Mouse (Mus musculus) embryonic facial prominence, embryonic 15.5 days (tissue): Measurements from ENCODE around the gene Gm5726. TPM values are rescaled to one million over a fixed set of nuclear protein-coding genes. Genes with fewer than 3 reads are reported as not detected.
"Not testable (repeated sequence)": the region's sequence is repeated elsewhere in the genome, so short reads cannot be mapped to it uniquely, and the experiment has no call there.

Experiments
- ATAC-seq: fragments of 200-750 bp; cut with Nextera tagmentation; 2 replicates; pipeline ENCODE4 v1.8.0; 2017; ENCODE audit warnings: low read depth, moderate TSS enrichment; ENCODE audit not compliant: insufficient number of reproducible peaks, low FRiP score, low TSS enrichment
- H3K27ac ChIP-seq: fragments of 300-500 bp; sonication (generic); replicated peaks from 2 replicates; pipeline ENCODE4 v1.5.1; 2015; ENCODE audit warnings: mild to moderate bottlenecking, inconsistent platforms
- H3K27me3 ChIP-seq: fragments of 300-500 bp; sonication (generic); 2 replicates; pipeline ENCODE4 v1.6.1; 2015; ENCODE audit warnings: inconsistent platforms
- H3K36me3 ChIP-seq: fragments of 300-500 bp; sonication (generic); 2 replicates; pipeline ENCODE4 v1.6.1; 2015; ENCODE audit warnings: mild to moderate bottlenecking, inconsistent platforms
- H3K4me1 ChIP-seq: fragments of 300-500 bp; sonication (generic); 2 replicates; pipeline ENCODE4 v1.6.1; 2015; ENCODE audit warnings: inconsistent platforms
- H3K4me2 ChIP-seq: fragments of 300-500 bp; sonication (generic); replicated peaks from 2 replicates; pipeline ENCODE4 v1.6.1; 2015; ENCODE audit warnings: mild to moderate bottlenecking, inconsistent platforms
- H3K4me3 ChIP-seq: fragments of 300-500 bp; sonication (generic); replicated peaks from 2 replicates; pipeline ENCODE4 v1.5.1; 2015; ENCODE audit warnings: mild to moderate bottlenecking, inconsistent platforms
- H3K9ac ChIP-seq: fragments of 300-500 bp; sonication (generic); 2 replicates; pipeline ENCODE4 v1.6.1; 2015; ENCODE audit warnings: inconsistent platforms
- H3K9me3 ChIP-seq: fragments of 300-500 bp; sonication (generic); replicated peaks from 2 replicates; pipeline ENCODE4 v1.6.1; 2016; ENCODE audit warnings: inconsistent platforms
- WGBS: fragments of 180-500 bp; shearing (Covaris S2); methylation state at CpG from one replicate; pipeline ENCODE4 v1.1.7; 2015; 5-methylcytosine and 5-hydroxymethylcytosine counted together
- polyA plus RNA-seq: library from polyadenylated mRNA; unstranded; fragments of >200 nt; fragmentation: Nextera tagmentation; extraction: Ambion mirVana; gene quantifications from 2 replicates; pipeline ENCODE4 v1.2.1, GENCODE M21; 2015

Gene Gm5726
- not detected in 2 replicates for polyA plus RNA-seq

- WGBS, result no CpG with 5 or more reads among the region's 1 CpGs
Observed at GRCm38 (mm10) chr7:20545657-20546056, at the start of gene Gm5726. Gm5726 (minus strand) TSS chr7:20545757.

GRCm38 (mm10) chr7:20576141-20576540, 30.6 kb upstream of the Gm5726 start, which contains the start of gene Gm4141:
Gm4141 (minus strand) TSS chr7:20576241.
- H3K4me3 ChIP-seq, H3K9me3 ChIP-seq, H3K4me2 ChIP-seq, H3K36me3 ChIP-seq, H3K9ac ChIP-seq, H3K27me3 ChIP-seq, ATAC-seq, H3K4me1 ChIP-seq, H3K27ac ChIP-seq: not testable (repeated sequence)
- WGBS, result no CpG with 5 or more reads among the region's 3 CpGs

More at GRCm38 (mm10) chr7:20545657-20546056, at the start of gene Gm5726:
- not testable (repeated sequence) for ATAC-seq, H3K4me1 ChIP-seq, H3K9ac ChIP-seq, H3K9me3 ChIP-seq, H3K27ac ChIP-seq, H3K27me3 ChIP-seq, H3K36me3 ChIP-seq, H3K4me3 ChIP-seq, H3K4me2 ChIP-seq

DNA sequence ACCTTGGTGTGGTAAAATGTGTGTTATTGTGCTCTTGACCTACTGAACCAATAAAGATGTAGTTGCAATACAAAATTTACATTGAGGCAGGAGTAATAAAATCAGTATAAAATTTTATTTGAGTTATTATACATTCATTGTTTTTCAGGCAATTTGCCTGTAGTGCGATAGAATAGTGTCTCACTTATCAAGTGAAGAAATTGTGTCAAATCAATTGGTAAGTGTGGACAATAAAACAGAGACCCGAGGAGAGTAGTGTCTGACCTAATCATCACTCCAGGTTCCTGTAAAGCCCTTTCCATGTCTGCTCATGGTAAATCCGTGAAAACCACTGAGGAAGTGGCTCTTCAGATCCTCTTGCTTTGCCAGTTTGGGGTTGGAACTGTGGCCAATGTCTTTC, 12.0 kb downstream of the Gm5726 start, which contains the start of gene Vmn1r104:
TSS of gene Vmn1r104 (plus strand) at position 301 of the 400 bp plus-strand sequence.
- WGBS, result no CpG with 5 or more reads among the region's 3 CpGs
- H3K4me1 ChIP-seq, H3K27ac ChIP-seq, H3K9ac ChIP-seq, H3K27me3 ChIP-seq, ATAC-seq, H3K9me3 ChIP-seq, H3K4me2 ChIP-seq, H3K4me3 ChIP-seq, H3K36me3 ChIP-seq: not testable (repeated sequence)

- WGBS, result no CpG with 5 or more reads among the region's 3 CpGs
- not testable (repeated sequence) for ATAC-seq
Observed at GRCm38 (mm10) chr7:20510434-20510833, 35.1 kb downstream of the Gm5726 start, which contains the start of gene Vmn1r103. Vmn1r103 (minus strand) TSS chr7:20510534.

More at GRCm38 (mm10) chr7:20510434-20510833, 35.1 kb downstream of the Gm5726 start, which contains the start of gene Vmn1r103:
- not testable (repeated sequence) for H3K27ac ChIP-seq, H3K4me2 ChIP-seq, H3K4me1 ChIP-seq, H3K27me3 ChIP-seq, H3K36me3 ChIP-seq, H3K9me3 ChIP-seq, H3K9ac ChIP-seq, H3K4me3 ChIP-seq

Other genes with a start within 250 kb of the Gm5726 start
- not detected in 2 replicates for gene Gm4133, start 211.7 kb downstream of the Gm5726 start, polyA plus RNA-seq
- not detected in 2 replicates for gene Gm5728, start 170.3 kb downstream of the Gm5726 start, polyA plus RNA-seq
- gene Vmn1r100, start 127.8 kb downstream of the Gm5726 start, polyA plus RNA-seq, result not detected in 2 replicates
- gene Vmn1r101, start 103.2 kb downstream of the Gm5726 start, polyA plus RNA-seq, result not detected in 2 replicates
- not detected in 2 replicates for gene Gm10670, start 70.8 kb downstream of the Gm5726 start, polyA plus RNA-seq
- gene Vmn1r103, start 35.2 kb downstream of the Gm5726 start, polyA plus RNA-seq, result not detected in 2 replicates
- gene Vmn1r104, start 11.9 kb downstream of the Gm5726 start, polyA plus RNA-seq, result not detected in 2 replicates
- not detected in 2 replicates for gene Gm4141, start 30.5 kb upstream of the Gm5726 start, polyA plus RNA-seq
- not detected in 2 replicates for gene Gm4513, start 53.3 kb upstream of the Gm5726 start, polyA plus RNA-seq
- gene Vmn1r107, start 123.2 kb upstream of the Gm5726 start, polyA plus RNA-seq, result not detected in 2 replicates
- not detected in 2 replicates for gene Vmn1r111, start 157.5 kb upstream of the Gm5726 start, polyA plus RNA-seq
- gene Gm10668, start 184.9 kb upstream of the Gm5726 start, polyA plus RNA-seq, result not detected in 2 replicates
- not detected in 2 replicates for gene Vmn1r112, start 225.4 kb upstream of the Gm5726 start, polyA plus RNA-seq
- not detected in 2 replicates for gene Vmn1r113, start 241.5 kb upstream of the Gm5726 start, polyA plus RNA-seq